Mouse (Mus musculus) CH12.LX (cell line): ENCODE measurements around the gene Wnk1. TPM values are rescaled to one million over a fixed set of nuclear protein-coding genes. Genes with fewer than 3 reads are reported as not detected.
A peak's percentile ranks its signal among the peaks of the same experiment; 100 is the strongest.

Experiments used
- DNase-seq: peaks from one replicate; pipeline ENCODE4 v3.0.0-alpha.2; 2013; ENCODE audit errors: extremely low read depth
- H3K27ac ChIP-seq: 2 replicates; pipeline ENCODE4 v1.5.1; 2012; ENCODE audit warnings: low read depth, mild to moderate bottlenecking, control low read depth, moderate library complexity; ENCODE audit not compliant: insufficient read depth
- H3K27me3 ChIP-seq: replicated peaks from 2 replicates; pipeline ENCODE3; 2012; ENCODE audit warnings: inconsistent platforms
- H3K36me3 ChIP-seq, 2 experiments: replicated peaks in 1 of 2; 2 replicates each; pipeline versions ENCODE3 to v1.6.1; 2012; ENCODE audit warnings: inconsistent platforms in 1 of 2, low read length in 1 of 2, mild to moderate bottlenecking in 1 of 2, mixed read lengths in 1 of 2, moderate library complexity in 1 of 2; ENCODE audit not compliant: control insufficient read depth in 1 of 2, insufficient read depth in 1 of 2
- H3K4me1 ChIP-seq, 2 experiments: 2 replicates each; pipeline ENCODE4 v1.6.1; 2012; ENCODE audit warnings: inconsistent platforms in 1 of 2, moderate library complexity in 1 of 2; ENCODE audit not compliant: insufficient read depth in 2 of 2, control insufficient read depth in 1 of 2
- H3K4me2 ChIP-seq: 2 replicates; pipeline ENCODE4 v1.6.1; 2012; ENCODE audit warnings: low read depth, mild to moderate bottlenecking, control low read depth; ENCODE audit not compliant: poor library complexity, insufficient read depth, severe bottlenecking
- H3K4me3 ChIP-seq, 3 experiments: fragments of 150-350 bp in 1 of 3; sonication (generic) in 1 of 3; replicated peaks in 1 of 3; 2 replicates each; pipeline versions ENCODE3 to v1.5.1; 2011 to 2012; ENCODE audit warnings: low read depth in 2 of 3, low read length in 2 of 3, mild to moderate bottlenecking in 2 of 3, moderate library complexity in 2 of 3, control low read depth in 1 of 3, improper control_type of control experiment in 1 of 3, inconsistent platforms in 1 of 3, mixed read lengths in 1 of 3; ENCODE audit not compliant: poor library complexity in 1 of 3
- H3K79me2 ChIP-seq: replicated peaks from 2 replicates; pipeline ENCODE4 v1.6.1; 2012; ENCODE audit warnings: mild to moderate bottlenecking, moderate library complexity; ENCODE audit not compliant: control insufficient read depth, poor library complexity, insufficient read depth, severe bottlenecking; ENCODE audit errors: extremely low read depth
- H3K9ac ChIP-seq: 2 replicates; pipeline ENCODE4 v1.6.1; 2012; ENCODE audit warnings: low read depth, mild to moderate bottlenecking, control low read depth, moderate library complexity; ENCODE audit not compliant: insufficient read depth
- H3K9me3 ChIP-seq: replicated peaks from 2 replicates; pipeline ENCODE3; 2012; ENCODE audit warnings: low read length, inconsistent platforms, mixed read lengths
- BHLHE40 ChIP-seq: IDR thresholded peaks from 2 replicates; pipeline ENCODE4 v1.6.1; 2011; ENCODE audit warnings: mild to moderate bottlenecking, low read depth, low read length, improper control_type of control experiment
- CHD1 ChIP-seq: IDR thresholded peaks from 2 replicates; pipeline ENCODE4 v1.6.1; 2012; ENCODE audit warnings: low read depth, low read length, improper control_type of control experiment, inconsistent platforms
- CHD2 ChIP-seq: IDR thresholded peaks from 2 replicates; pipeline ENCODE4 v1.6.1; 2011; ENCODE audit warnings: low read length, improper control_type of control experiment
- CTCF ChIP-seq, 2 experiments: IDR thresholded peaks in 1 of 2; conservative IDR thresholded peaks in 1 of 2; 2 replicates each; pipeline ENCODE4 v1.5.1; 2011 to 2012; ENCODE audit warnings: low read depth in 2 of 2, low read length in 2 of 2, improper control_type of control experiment in 1 of 2, inconsistent platforms in 1 of 2, mild to moderate bottlenecking in 1 of 2, moderate library complexity in 1 of 2
- E2F4 ChIP-seq: IDR thresholded peaks from 2 replicates; pipeline ENCODE4 v1.6.1; 2011; ENCODE audit warnings: low read depth, low read length, improper control_type of control experiment; ENCODE audit not compliant: insufficient replicate concordance
- ELF1 ChIP-seq: IDR thresholded peaks from 2 replicates; pipeline ENCODE4 v1.6.1; 2014; ENCODE audit warnings: low read depth, mild to moderate bottlenecking, inconsistent platforms, low read length, improper control_type of control experiment
- EP300 ChIP-seq: IDR thresholded peaks from 2 replicates; pipeline ENCODE4 v1.6.1; 2011; ENCODE audit warnings: low read length, improper control_type of control experiment
- ETS1 ChIP-seq: conservative IDR thresholded peaks from 2 replicates; pipeline ENCODE4 v1.6.1; 2012; ENCODE audit warnings: low read depth, mild to moderate bottlenecking, inconsistent platforms, low read length, improper control_type of control experiment, moderate library complexity
- GABPA ChIP-seq: IDR thresholded peaks from 2 replicates; pipeline ENCODE4 v1.6.1; 2012; ENCODE audit warnings: low read depth, low read length, improper control_type of control experiment, inconsistent platforms; ENCODE audit not compliant: insufficient replicate concordance
- HCFC1 ChIP-seq: IDR thresholded peaks from 2 replicates; pipeline ENCODE4 v1.6.1; 2012; ENCODE audit warnings: low read depth, mild to moderate bottlenecking, inconsistent platforms, low read length, improper control_type of control experiment
- IRF4 ChIP-seq: IDR thresholded peaks from 2 replicates; pipeline ENCODE4 v1.6.1; 2014; ENCODE audit warnings: low read depth, mild to moderate bottlenecking, inconsistent platforms, low read length, improper control_type of control experiment
- JUN ChIP-seq: IDR thresholded peaks from 2 replicates; pipeline ENCODE4 v1.6.1; 2011; ENCODE audit warnings: low read depth, mild to moderate bottlenecking, low read length, improper control_type of control experiment, moderate library complexity; ENCODE audit not compliant: insufficient read depth
- JUND ChIP-seq: conservative IDR thresholded peaks from 2 replicates; pipeline ENCODE4 v1.6.1; 2011; ENCODE audit warnings: low read depth, low read length, improper control_type of control experiment
- KAT2A ChIP-seq: IDR thresholded peaks from 2 replicates; pipeline ENCODE4 v1.6.1; 2012; ENCODE audit warnings: low read length, improper control_type of control experiment, inconsistent platforms; ENCODE audit not compliant: insufficient replicate concordance
- MAFK ChIP-seq: IDR thresholded peaks from 2 replicates; pipeline ENCODE4 v1.6.1; 2011; ENCODE audit warnings: low read length, improper control_type of control experiment; ENCODE audit not compliant: insufficient replicate concordance
- MAX ChIP-seq: IDR thresholded peaks from 2 replicates; pipeline ENCODE4 v1.6.1; 2011; ENCODE audit warnings: low read length, improper control_type of control experiment
- MAZ ChIP-seq: IDR thresholded peaks from 2 replicates; pipeline ENCODE4 v1.6.1; 2012; ENCODE audit warnings: low read depth, mild to moderate bottlenecking, inconsistent platforms, low read length, improper control_type of control experiment, moderate library complexity
- MEF2A ChIP-seq: IDR thresholded peaks from 2 replicates; pipeline ENCODE4 v1.6.1; 2014; ENCODE audit warnings: low read depth, mild to moderate bottlenecking, inconsistent platforms, low read length, improper control_type of control experiment, borderline replicate concordance
- MXI1 ChIP-seq: IDR thresholded peaks from 2 replicates; pipeline ENCODE4 v1.6.1; 2011; ENCODE audit warnings: mild to moderate bottlenecking, low read depth, low read length, improper control_type of control experiment
- MYC ChIP-seq: IDR thresholded peaks from 2 replicates; pipeline ENCODE4 v1.6.1; 2011; ENCODE audit warnings: low read depth, mild to moderate bottlenecking, improper control_type of control experiment, low read length
- NELFE ChIP-seq: IDR thresholded peaks from 2 replicates; pipeline ENCODE4 v1.6.1; 2011; ENCODE audit warnings: low read depth, low read length, improper control_type of control experiment
- NRF1 ChIP-seq: IDR thresholded peaks from 2 replicates; pipeline ENCODE4 v1.6.1; 2014; ENCODE audit warnings: low read depth, mild to moderate bottlenecking, inconsistent platforms, low read length, improper control_type of control experiment, moderate library complexity
- PAX5 ChIP-seq: IDR thresholded peaks from 2 replicates; pipeline ENCODE4 v1.6.1; 2012; ENCODE audit warnings: low read length, inconsistent platforms, mixed read lengths
- POLR2A ChIP-seq: IDR thresholded peaks from 2 replicates; pipeline ENCODE4 v1.6.1; 2011; ENCODE audit warnings: low read depth, mild to moderate bottlenecking, improper control_type of control experiment, low read length
- POLR2AphosphoS2 ChIP-seq: IDR thresholded peaks from 2 replicates; pipeline ENCODE4 v1.6.1; 2011; ENCODE audit warnings: low read depth, low read length, improper control_type of control experiment
- RAD21 ChIP-seq: IDR thresholded peaks from 2 replicates; pipeline ENCODE4 v1.6.1; 2011; ENCODE audit warnings: low read depth, mild to moderate bottlenecking, low read length, improper control_type of control experiment, moderate library complexity
- RCOR1 ChIP-seq: conservative IDR thresholded peaks from 2 replicates; pipeline ENCODE4 v1.6.1; 2012; ENCODE audit warnings: low read depth, mild to moderate bottlenecking, inconsistent platforms, low read length, improper control_type of control experiment
- SIN3A ChIP-seq: IDR thresholded peaks from 2 replicates; pipeline ENCODE4 v1.6.1; 2012; ENCODE audit warnings: low read length, improper control_type of control experiment, inconsistent platforms
- SMC3 ChIP-seq: IDR thresholded peaks from 2 replicates; pipeline ENCODE4 v1.6.1; 2011; ENCODE audit warnings: low read depth, low read length, improper control_type of control experiment
- TBP ChIP-seq: conservative IDR thresholded peaks from 2 replicates; pipeline ENCODE4 v1.6.1; 2011; ENCODE audit warnings: low read depth, low read length, improper control_type of control experiment
- TCF12 ChIP-seq: IDR thresholded peaks from 2 replicates; pipeline ENCODE4 v1.6.1; 2014; ENCODE audit warnings: low read depth, mild to moderate bottlenecking, inconsistent platforms, low read length, improper control_type of control experiment
- UBTF ChIP-seq: IDR thresholded peaks from 2 replicates; pipeline ENCODE4 v1.6.1; 2012; ENCODE audit warnings: low read depth, mild to moderate bottlenecking, inconsistent platforms, low read length, improper control_type of control experiment, moderate library complexity
- USF1 ChIP-seq: IDR thresholded peaks from 2 replicates; pipeline ENCODE4 v1.6.1; 2014; ENCODE audit warnings: low read depth, mild to moderate bottlenecking, inconsistent platforms, low read length, improper control_type of control experiment
- USF2 ChIP-seq: conservative IDR thresholded peaks from 2 replicates; pipeline ENCODE4 v1.6.1; 2011; ENCODE audit warnings: low read depth, low read length, improper control_type of control experiment
- ZC3H11A ChIP-seq: IDR thresholded peaks from 2 replicates; pipeline ENCODE4 v1.6.1; 2012; ENCODE audit warnings: low read depth, mild to moderate bottlenecking, inconsistent platforms, low read length, improper control_type of control experiment
- ZKSCAN1 ChIP-seq: IDR thresholded peaks from 2 replicates; pipeline ENCODE4 v1.6.1; 2012; ENCODE audit warnings: low read depth, inconsistent platforms, low read length, improper control_type of control experiment, borderline replicate concordance
- ZMIZ1 ChIP-seq: IDR thresholded peaks from 2 replicates; pipeline ENCODE4 v1.6.1; 2012; ENCODE audit warnings: low read depth, mild to moderate bottlenecking, inconsistent platforms, low read length, improper control_type of control experiment
- ZNF384 ChIP-seq: IDR thresholded peaks from 2 replicates; pipeline ENCODE4 v1.6.1; 2012; ENCODE audit warnings: low read depth, low read length, improper control_type of control experiment, inconsistent platforms
- dilution Hi-C: fragments of 300-500 bp; cut with MboI; formaldehyde crosslinking; loops from 2 replicates; pipeline ENCODE4 v1.14.3; 2020; ENCODE audit warnings: low sequenced_read_pairs; ENCODE audit not compliant: extremely low pct_unique_long_range_greater_than_20kb, extremely low pct_ligation_motif_present
- in situ Hi-C: fragments of 300-500 bp; cut with MboI; formaldehyde crosslinking; loops from 3 replicates; pipeline ENCODE4 v1.14.3; 2019; ENCODE audit warnings: low sequenced_read_pairs, low pct_ligation_motif_present, low pct_unique_long_range_greater_than_20kb, mixed read lengths
- polyA plus RNA-seq: library from polyadenylated mRNA; unstranded; fragments of >175 nt; gene quantifications from 2 replicates; pipeline ENCODE4 v1.2.1, GENCODE M21; 2012; ENCODE audit warnings: low read depth; ENCODE audit not compliant: insufficient read length
- total RNA-seq, 2 experiments: library from RNA; depleted of rRNA; stranded (reverse); fragments of 300-350 nt in 1 of 2; fragments of >200 nt in 1 of 2; gene quantifications; 2 replicates each; pipeline ENCODE4 v1.2.3; 2012 to 2014

Wnk1 gene
- total and polyA plus RNA-seq, 3 experiments = 97.2 to 216 (median 125) TPM

GRCm38 (mm10) chr6:120084983-120085382, 46.5 kb upstream of the Wnk1 start:
- peak; percentile 57 for DNase-seq
- in situ Hi-C loops (no loop called here), dilution Hi-C loops (no loop called here)
- Histone ChIP-seq H3K9me3 (no peaks in the 10 kb centered on the region), H3K36me3 (no peaks in the 10 kb centered on the region), H3K27ac (peak overlapping the region; percentile 98), H3K79me2 (no peaks in the 10 kb centered on the region), H3K4me2 (0 out of 2 replicates have a peak overlapping the region, but pooled peaks have one; percentile 1), H3K4me3 (no peak overlapping the region), H3K27me3 (no peaks in the 10 kb centered on the region), H3K4me1 (peaks cover 29 to 71% of the 10 kb centered on the region in 2 experiments), H3K9ac (peak overlapping the region; percentile 60; the same call in 1 of the 2 replicates)
- TF ChIP-seq RCOR1 (no peak), NRF1 (no peak), MEF2A (no peak), CHD1 (0 out of 2 replicates have a peak, but pooled peaks have one; percentile 76), ZC3H11A (no peak), NELFE (no peak), BHLHE40 (peak; percentile 61), IRF4 (peak; percentile 59; the same call in 1 of the 2 replicates), EP300 (peak; percentile 64), USF2 (peak; percentile 63), SMC3 (no peak), UBTF (no peak), GABPA (no peak), ZMIZ1 (no peak), RAD21 (no peak), MYC (peak; percentile 96), SIN3A (peak; percentile 58; the same call in 1 of the 2 replicates), MAFK (no peak), E2F4 (no peak), JUN (peak; percentile 56; the same call in 1 of the 2 replicates), CHD2 (no peak), MXI1 (peak; percentile 78), TBP (0 out of 2 replicates have a peak, but pooled peaks have one; percentile 39), POLR2A (0 out of 2 replicates have a peak, but pooled peaks have one; percentile 26), KAT2A (no peak), ZKSCAN1 (no peak), POLR2AphosphoS2 (no peak), HCFC1 (no peak), CTCF (conservative IDR thresholded peaks at IDR 0.05 in 1 of 2, IDR thresholded peaks at IDR 0.05 in 1 of 2; ENCODE audit: low read depth in 2 of 2, low read length in 2 of 2) (no peak), JUND (peak; percentile 65), ELF1 (no peak), ZNF384 (no peak), TCF12 (peak; percentile 52; the same call in 1 of the 2 replicates), MAZ (no peak), MAX (peak; percentile 97), PAX5 (no peak), ETS1 (peak; percentile 74), USF1 (peak; percentile 70)
